Mouse (Mus musculus) ovary, postnatal 10 days (tissue): Measurements from ENCODE around the gene Rpl27.
"Not testable (repeated sequence)": the region's sequence is repeated elsewhere in the genome, so short reads cannot be mapped to it uniquely, and the experiment has no call there.

ENCODE experiments used
- DNase-seq: peaks from one replicate; pipeline ENCODE4 v3.0.0; 2022; ENCODE audit warnings: low spot score

Rpl27 gene

DNA sequence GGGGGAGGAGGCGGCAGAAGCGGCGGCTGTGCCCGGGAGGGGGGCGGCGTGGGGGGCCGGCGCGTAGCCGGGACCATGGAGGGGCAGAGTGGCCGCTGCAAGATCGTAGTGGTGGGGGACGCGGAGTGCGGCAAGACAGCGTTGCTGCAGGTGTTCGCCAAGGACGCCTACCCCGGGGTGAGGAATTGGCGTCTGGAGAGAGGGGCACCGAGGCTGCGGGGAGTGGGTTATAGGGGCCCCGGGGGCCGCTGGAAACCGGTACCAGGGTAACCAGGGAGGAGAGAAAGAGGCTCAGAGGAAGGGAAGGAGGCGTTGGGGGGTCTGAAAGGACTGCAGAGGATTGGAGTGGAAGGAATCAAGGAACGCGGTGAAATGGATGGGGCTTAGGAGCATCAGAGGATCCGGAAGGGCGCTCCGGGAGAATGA, 26.2 kb downstream of the Rpl27 start:
- DNase-seq, result peak; percentile 28

DNA sequence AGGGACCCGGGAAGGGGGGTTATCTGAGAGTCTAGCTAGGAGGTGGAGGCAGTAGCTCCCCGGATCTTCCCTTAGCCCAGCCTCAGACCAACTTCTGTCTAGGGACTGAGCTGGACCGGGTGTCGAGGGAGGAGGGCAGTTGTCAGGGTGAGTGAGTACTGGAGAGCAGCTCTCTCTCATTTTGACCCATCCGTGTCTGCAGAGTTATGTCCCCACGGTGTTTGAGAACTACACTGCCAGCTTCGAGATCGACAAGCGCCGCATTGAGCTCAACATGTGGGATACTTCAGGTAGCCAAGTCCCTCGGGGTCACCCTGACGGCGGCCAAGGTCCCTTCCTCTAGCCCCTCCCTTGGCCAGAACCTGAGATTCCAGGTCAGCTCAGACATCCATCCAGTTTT, 26.6 kb downstream of the Rpl27 start:
- no peak for DNase-seq

DNA sequence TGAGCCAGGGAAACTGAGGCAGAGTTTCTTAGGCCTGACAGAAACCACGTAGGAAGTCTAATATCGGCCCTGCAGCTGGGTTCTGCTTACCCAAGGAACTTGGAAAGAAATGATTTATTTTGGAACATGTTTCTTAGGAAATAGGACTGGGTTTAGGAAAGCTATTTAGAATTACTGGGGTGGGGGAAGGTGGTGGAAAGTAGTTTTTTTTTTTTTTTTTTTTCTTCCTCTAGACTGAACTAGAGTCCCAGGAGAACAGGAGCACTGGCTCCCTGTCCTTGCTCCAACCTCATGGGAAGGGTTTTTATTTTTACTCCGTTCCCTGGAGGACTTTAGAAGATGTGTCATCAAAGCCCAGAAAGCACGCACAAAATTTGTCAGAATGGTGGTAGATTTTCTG, 27.1 kb downstream of the Rpl27 start:
- DNase-seq, result no peak

DNA sequence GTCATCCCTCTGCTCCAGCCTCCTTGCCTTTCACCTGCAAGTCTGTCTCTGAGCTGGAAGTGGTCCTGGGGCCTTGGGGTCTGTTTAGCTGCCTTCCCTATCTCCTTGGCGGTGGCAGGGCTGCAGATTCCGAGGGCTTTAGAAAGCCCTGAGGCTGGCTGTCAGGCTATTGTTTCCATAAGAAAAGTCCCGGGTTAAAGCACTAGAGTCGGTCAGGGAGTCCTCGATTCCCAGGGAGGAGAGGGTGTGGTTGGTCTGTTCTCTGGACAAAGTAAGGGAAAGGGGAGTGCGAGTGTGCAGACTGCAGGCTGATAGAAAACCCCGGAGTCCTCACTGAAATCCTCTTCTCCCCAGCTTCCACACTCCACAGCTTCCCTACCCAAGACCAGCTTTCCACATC, 28.1 kb downstream of the Rpl27 start:
- DNase-seq, result no peak

DNA sequence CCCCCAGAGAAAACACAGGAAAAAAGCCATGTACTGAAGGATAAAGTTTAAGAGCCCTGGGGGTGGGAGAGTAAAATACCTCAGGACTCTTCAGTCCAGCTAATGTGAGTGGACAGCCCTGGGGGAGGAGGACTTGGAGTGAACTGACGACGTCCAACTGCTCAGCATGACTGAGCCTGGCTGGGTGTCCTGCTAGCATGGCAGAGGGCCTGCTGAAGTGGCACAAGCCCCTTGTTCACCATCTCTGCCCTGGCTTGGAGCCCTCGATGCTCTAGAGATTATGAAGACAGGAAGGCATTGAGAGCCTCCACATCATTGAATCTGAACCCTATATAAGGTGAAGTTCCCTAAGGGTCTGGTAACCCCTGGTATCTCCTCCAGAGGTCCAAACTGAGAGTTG, 29.8 kb downstream of the Rpl27 start:
- DNase-seq, result no peak

DNA sequence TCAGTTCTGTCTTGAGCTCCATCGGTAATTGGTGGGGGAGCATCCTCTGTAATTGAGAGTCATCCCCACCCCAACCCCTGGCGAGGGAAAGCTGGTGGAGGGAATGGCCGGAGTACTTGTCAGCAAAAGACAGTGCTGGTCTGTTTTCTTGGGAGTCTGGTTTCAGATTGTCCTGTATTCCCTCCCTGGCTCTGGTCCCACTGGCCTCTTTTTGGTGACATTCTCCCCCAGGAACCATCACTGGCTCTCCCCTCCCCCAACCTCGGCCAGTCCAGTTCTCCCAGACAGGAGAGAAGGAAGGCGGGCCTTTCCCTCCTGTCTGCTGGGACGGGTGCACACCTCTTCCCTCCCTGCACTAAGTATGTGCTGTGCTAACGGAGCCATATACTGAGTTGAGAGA, 30.2 kb downstream of the Rpl27 start:
- DNase-seq, result no peak

DNA sequence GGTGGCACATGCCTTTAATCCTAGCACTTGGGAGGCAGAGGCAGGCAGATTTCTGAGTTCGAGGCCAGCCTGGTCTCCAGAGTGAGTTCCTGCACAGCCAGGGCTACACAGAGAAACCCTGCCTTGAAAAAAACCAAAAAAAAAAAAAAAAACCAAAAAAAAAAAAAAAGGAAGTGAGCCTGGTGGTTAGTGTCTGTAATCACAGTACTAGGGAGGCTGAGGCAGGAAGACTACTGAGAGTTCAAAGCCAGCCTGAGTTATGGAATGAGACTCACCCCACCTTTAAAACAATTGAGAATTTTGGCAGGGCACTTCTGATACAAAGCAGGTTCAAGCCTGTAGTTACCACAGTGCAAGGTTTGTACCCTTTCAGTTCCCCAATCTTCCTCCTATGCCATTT, 31.6 kb downstream of the Rpl27 start:
- not testable (repeated sequence) for DNase-seq

DNA sequence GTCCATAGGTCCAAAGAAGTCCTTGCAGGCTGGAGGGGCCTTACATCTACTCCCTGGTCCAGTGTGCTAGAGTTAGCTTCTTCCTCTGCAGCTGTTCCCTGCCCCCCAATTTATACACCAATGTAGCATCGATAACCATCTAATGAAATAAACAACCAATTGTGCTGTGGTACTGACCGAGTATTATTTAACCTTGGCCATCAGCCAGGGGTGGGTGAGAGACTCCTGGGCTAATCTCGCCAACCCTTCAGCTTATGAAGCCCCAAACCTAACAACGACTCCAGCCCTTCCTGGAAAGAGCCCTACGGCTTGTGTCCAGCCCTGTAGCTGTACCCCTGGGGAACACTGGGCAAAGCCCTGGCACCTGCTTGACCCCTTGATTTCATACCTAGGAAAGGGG, 32.2 kb downstream of the Rpl27 start:
- no peak for DNase-seq

DNA sequence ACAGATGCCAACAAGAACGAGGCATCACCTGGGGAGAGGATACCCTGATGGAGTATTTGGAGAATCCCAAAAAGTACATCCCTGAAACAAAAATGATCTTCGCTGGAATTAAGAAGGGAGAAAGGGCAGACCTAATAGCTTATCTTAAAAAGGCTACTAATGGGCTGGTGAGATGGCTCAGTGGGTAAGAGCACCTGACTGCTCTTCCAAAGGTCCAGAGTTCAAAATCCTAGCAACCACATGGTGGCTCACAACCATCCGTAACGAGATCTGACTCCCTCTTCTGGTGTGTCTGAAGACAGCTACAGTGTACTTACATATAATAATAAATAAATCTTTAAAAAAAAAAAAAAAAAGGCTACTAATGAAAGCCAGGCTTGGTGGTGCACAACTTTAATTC, 34.3 kb downstream of the Rpl27 start:
- DNase-seq, result not testable (repeated sequence)

DNA sequence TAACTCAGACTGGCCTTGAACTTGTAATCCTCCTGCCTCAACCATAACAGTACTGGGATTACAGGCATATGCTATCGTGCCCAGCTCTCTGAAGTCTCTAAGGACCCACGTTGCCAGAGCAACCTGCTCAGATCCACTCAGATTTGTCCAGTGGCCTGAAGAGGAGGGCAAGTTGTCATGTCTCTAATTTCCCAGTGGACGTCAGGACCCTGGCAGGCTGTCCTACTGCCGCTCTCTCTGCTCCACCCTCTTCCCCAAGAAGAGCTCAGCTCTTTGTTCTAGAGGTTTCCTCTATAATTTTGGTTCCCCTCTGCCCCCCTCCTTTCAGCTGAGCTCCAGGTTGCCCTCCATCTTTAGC, 35.1 kb downstream of the Rpl27 start:
- no peak for DNase-seq

DNA sequence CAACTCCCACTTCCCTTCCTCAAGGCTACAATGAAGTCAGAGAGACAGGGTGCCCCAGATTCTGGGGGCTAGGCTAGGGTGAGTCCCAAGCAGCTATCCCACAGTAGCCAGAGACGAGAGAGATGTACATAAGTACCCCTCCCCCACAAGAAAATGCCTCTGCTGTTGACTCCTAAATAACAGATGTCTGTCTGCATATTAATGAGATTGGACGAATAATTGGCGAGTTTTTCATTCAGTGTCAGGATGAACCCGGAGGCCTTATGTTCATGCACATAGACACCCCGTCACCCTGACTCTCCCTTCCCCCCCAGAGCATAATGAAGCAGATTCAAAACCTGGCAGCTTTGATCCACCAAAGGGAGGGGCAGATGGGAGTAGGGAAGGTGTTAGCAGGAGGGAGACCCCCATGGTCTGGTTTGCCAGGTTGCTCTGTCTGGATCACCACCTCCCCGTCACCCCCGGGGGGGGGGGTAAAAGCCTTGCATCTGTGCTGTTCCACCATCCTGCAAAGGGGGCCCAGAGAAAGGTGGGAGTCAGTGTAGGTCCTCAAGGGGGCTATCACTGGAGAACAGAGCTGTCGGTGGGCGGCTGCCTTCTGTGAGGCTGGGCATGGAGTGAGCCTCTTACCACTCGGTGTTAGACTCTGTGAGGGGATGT, 35.6 kb downstream of the Rpl27 start:
- DNase-seq, result no peak

DNA sequence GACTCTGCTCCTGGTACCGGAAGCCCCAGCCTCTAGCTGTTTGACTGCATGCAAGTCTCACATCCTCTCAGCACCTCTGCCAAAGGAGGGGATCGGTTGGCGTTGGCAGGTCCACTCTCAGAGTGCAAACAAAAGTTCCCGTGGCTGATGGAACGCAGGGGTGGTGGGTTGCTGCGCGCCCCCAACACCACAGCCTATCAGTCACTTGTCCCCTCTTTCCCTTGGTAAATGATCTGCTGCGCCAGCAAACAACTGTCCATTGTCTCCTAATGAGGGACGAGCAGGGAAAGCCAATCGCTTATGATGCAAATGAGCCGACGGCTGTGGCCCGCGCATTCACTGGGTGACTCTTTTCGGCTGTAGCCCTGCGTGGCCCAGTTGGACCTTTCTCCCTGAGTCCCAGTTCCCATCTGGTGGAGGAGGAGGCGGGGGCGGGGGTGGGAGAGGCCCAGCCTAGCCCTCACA, 37.1 kb downstream of the Rpl27 start:
- no peak for DNase-seq

DNA sequence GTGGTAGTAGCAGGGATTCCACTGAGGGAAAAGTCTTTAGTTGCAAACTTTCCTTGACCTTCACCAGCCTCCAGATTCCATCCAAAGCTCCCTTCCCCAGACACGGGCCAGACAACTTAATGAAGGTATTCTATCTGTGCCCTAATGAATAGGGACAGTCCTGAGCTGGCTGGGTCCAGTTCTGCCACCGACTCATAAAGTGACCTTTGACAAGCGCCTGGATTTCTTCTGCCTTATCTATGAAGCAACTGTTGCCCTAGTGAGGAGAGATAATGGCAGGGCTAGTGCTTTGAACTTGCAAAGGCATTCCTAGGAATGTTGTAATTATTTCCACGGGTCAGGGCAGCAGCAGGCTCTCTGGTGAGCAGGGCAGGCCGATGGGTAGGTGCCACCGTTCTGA, 38.8 kb downstream of the Rpl27 start:
- no peak for DNase-seq

DNA sequence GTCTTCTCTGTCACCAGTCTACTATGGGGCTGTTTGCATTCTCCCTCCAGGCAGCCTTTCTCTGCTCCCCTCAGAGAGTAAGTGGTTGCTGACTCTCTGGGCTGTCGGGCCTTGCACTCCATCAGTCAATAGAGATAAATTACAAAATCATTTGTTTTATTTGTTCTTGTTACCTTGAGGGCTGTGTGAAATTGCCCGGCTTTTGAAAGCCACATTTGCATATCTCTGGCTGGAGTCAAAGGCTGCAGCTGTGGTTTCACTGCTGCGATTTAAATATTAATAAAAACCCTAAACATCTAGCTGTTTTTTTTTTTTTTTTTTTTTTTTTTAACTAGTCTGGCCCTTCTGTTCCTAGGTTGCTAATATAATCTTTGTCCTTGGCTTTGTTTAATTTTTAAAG, 41.7 kb downstream of the Rpl27 start:
- DNase-seq, result no peak

DNA sequence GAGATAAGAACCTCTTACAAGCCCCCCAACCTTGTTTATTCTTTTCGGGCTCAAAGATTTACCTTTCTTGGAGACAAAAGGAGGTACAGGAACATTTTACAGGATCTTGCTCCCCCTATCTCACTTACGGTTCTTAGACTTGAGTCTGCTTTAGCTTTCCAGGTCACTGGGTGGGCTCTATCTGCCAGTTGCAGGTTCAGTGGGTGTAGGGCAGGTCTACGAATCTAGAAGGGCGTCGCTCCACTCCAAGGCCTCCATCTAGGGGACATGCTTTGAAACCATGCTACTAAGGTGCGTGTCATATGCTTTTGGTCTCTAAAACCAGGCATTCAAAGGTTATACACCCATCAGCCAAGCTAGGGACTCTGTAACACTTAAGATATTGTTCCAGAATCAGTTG, 42.1 kb downstream of the Rpl27 start:
- DNase-seq, result no peak

DNA sequence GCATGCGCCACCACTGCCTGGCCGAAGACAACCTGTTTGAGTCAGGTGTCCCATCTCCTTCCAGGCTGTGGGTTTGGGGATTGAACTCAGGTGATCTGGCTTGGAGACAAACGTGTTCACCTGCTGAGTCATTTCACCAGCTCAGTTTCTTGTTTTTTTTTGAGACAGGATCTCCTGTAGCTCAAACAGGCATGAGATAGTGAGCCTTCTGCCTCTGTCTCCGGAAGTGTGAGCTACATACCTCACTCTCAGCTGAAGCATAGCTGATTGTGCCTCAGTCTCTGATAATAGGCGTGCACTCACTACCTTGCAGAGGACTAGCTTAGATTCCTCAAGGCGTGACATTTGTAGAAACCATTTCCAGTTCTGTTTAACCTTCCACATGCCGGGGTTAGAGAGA, 42.7 kb downstream of the Rpl27 start:
- no peak for DNase-seq

DNA sequence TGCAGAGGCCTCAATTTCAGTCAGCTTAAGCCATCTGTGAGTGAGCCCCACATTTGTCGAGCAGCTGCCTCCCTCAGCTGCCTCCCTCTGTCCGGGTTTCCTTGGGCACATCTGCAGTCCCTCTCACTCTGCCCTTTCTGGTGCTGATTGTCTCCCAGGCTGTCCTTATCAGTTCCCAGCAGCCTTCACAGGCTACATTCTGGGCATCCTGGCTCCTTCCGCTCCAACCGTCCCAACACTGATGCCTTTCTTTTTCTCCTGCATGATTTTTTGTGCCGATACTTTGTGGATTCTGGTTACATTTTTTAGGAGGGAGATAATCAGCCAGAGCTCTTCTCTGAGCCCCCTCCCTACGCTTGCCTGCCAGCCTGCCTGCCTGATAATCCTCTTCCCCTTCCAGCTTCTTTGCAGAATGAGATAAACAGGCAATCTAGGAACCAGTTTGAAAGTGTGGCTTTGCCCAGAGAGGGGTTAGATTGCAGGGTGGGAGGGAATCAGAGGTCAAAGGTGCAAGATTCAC, 43.5 kb downstream of the Rpl27 start:
- no peak for DNase-seq

DNA sequence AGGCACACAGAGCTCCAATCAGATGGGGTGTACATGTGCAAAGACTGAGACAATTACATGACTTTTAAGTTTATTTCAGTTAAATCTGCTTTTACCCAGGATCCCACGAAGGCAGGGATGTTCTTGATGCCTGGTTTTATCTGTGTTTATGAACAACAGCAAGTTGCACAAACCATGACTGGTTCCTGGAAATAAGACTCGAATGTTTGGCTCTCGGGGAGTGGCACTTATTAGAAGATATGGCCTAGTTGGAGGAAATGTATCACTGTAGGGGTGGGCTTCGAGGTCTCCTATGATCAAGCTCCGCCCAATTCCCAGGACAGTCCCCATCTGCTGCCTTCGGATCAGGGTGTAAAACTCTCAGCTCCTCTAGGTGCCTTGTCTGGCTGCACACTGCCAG, 44.0 kb downstream of the Rpl27 start:
- no peak for DNase-seq
